Mouse (Mus musculus): ENCODE results near the gene Trim38. TPM values are rescaled to one million over a fixed set of nuclear protein-coding genes. Genes with fewer than 3 reads are reported as not detected.

The Trim38 gene
- total and polyA plus RNA-seq, 3 experiments = 0.11 TPM; not detected in 2

GRCm38 (mm10) chr13:23792520-23792919, 22.8 kb downstream of the Trim38 start:
- H3K4me2 ChIP-seq (ENCODE audit: insufficient read depth, low read depth, poor library complexity, severe bottlenecking) = no peak overlapping the region
- no peak overlapping the region for H3K27ac ChIP-seq (ENCODE audit: insufficient read depth, low read depth)
- in situ Hi-C loops (cut with MboI; ENCODE audit: low pct_ligation_motif_present, low pct_unique_long_range_greater_than_20kb, low sequenced_read_pairs) = no loop called here
- no peak overlapping the region for H3K9ac ChIP-seq (ENCODE audit: insufficient read depth, low read depth)
- DNase-seq (ENCODE audit: extremely low read depth) = peak; percentile 63
- no peaks in the 10 kb centered on the region for H3K4me1 ChIP-seq (ENCODE audit: control insufficient read depth in 1 of 2, insufficient read depth in 2 of 2)
- no peaks in the 10 kb centered on the region for H3K79me2 ChIP-seq (replicated peaks; ENCODE audit: control insufficient read depth, extremely low read depth, insufficient read depth, poor library complexity, severe bottlenecking)
- TF ChIP-seq MYC (IDR thresholded peaks at IDR 0.05; ENCODE audit: low read depth, low read length) (peak; percentile 53; the same call in 1 of the 2 replicates), NRF1 (IDR thresholded peaks at IDR 0.05; ENCODE audit: low read depth, low read length) (no peak), SMC3 (IDR thresholded peaks at IDR 0.05; ENCODE audit: low read depth, low read length) (peak; percentile 63), CHD2 (IDR thresholded peaks at IDR 0.05; ENCODE audit: low read length) (no peak), RAD21 (IDR thresholded peaks at IDR 0.05; ENCODE audit: low read depth, low read length) (peak; percentile 93), CTCF (conservative IDR thresholded peaks at IDR 0.05 in 1 of 2, IDR thresholded peaks at IDR 0.05 in 1 of 2; ENCODE audit: low read depth in 2 of 2, low read length in 2 of 2) (peak; percentile 68 to 87)
- no peaks in the 10 kb centered on the region for H3K36me3 ChIP-seq (replicated peaks in 1 of 2; ENCODE audit: control insufficient read depth in 1 of 2, insufficient read depth in 1 of 2, low read length in 1 of 2)
- H3K4me3 ChIP-seq (replicated peaks in 1 of 3; ENCODE audit: low read depth in 2 of 3, low read length in 2 of 3, poor library complexity in 1 of 3) = no peak overlapping the region
- H3K9me3 ChIP-seq (replicated peaks; ENCODE audit: low read length) = no peaks in the 10 kb centered on the region
- dilution Hi-C loops (cut with MboI; ENCODE audit: extremely low pct_ligation_motif_present, extremely low pct_unique_long_range_greater_than_20kb, low sequenced_read_pairs) = no loop called here
- H3K27me3 ChIP-seq (replicated peaks) = no peaks in the 10 kb centered on the region

GRCm38 (mm10) chr13:23799405-23799804, 29.7 kb downstream of the Trim38 start:
- no peaks in the 10 kb centered on the region for H3K36me3 ChIP-seq (replicated peaks in 1 of 2; ENCODE audit: control insufficient read depth in 1 of 2, insufficient read depth in 1 of 2, low read length in 1 of 2)
- H3K27ac ChIP-seq (ENCODE audit: insufficient read depth, low read depth) = no peak overlapping the region
- in situ Hi-C loops (cut with MboI; ENCODE audit: low pct_ligation_motif_present, low pct_unique_long_range_greater_than_20kb, low sequenced_read_pairs) (no loop called here), dilution Hi-C loops (cut with MboI; ENCODE audit: extremely low pct_ligation_motif_present, extremely low pct_unique_long_range_greater_than_20kb, low sequenced_read_pairs) (no loop called here)
- no peak overlapping the region for H3K4me3 ChIP-seq (replicated peaks in 1 of 3; ENCODE audit: low read depth in 2 of 3, low read length in 2 of 3, poor library complexity in 1 of 3)
- H3K9me3 ChIP-seq (replicated peaks; ENCODE audit: low read length) = no peaks in the 10 kb centered on the region
- H3K79me2 ChIP-seq (replicated peaks; ENCODE audit: control insufficient read depth, extremely low read depth, insufficient read depth, poor library complexity, severe bottlenecking) = no peaks in the 10 kb centered on the region
- peaks cover 5 to 15% of the 10 kb centered on the region in 2 experiments; a peak in 3 of 4 replicates for H3K4me1 ChIP-seq (ENCODE audit: control insufficient read depth in 1 of 2, insufficient read depth in 2 of 2)
- H3K27me3 ChIP-seq (replicated peaks) = no peaks in the 10 kb centered on the region
- H3K9ac ChIP-seq (ENCODE audit: insufficient read depth, low read depth) = no peak overlapping the region
- DNase-seq (ENCODE audit: extremely low read depth) = peak; percentile 35
- H3K4me2 ChIP-seq (ENCODE audit: insufficient read depth, low read depth, poor library complexity, severe bottlenecking) = no peak overlapping the region; the same call in 1 of the 2 replicates
- TF ChIP-seq BHLHE40 (IDR thresholded peaks at IDR 0.05; ENCODE audit: low read depth, low read length) (no peak), MAFK (IDR thresholded peaks at IDR 0.05; ENCODE audit: insufficient replicate concordance, low read length) (no peak), E2F4 (IDR thresholded peaks at IDR 0.05; ENCODE audit: insufficient replicate concordance, low read depth, low read length) (no peak), SMC3 (IDR thresholded peaks at IDR 0.05; ENCODE audit: low read depth, low read length) (no peak), JUND (conservative IDR thresholded peaks at IDR 0.05; ENCODE audit: low read depth, low read length) (no peak), MAZ (IDR thresholded peaks at IDR 0.05; ENCODE audit: low read depth, low read length) (no peak), TBP (conservative IDR thresholded peaks at IDR 0.05; ENCODE audit: low read depth, low read length) (no peak), CTCF (conservative IDR thresholded peaks at IDR 0.05 in 1 of 2, IDR thresholded peaks at IDR 0.05 in 1 of 2; ENCODE audit: low read depth in 2 of 2, low read length in 2 of 2) (no peak), USF1 (IDR thresholded peaks at IDR 0.05; ENCODE audit: low read depth, low read length) (no peak), KAT2A (IDR thresholded peaks at IDR 0.05; ENCODE audit: insufficient replicate concordance, low read length) (no peak), MYC (IDR thresholded peaks at IDR 0.05; ENCODE audit: low read depth, low read length) (no peak), CHD2 (IDR thresholded peaks at IDR 0.05; ENCODE audit: low read length) (no peak), POLR2AphosphoS2 (IDR thresholded peaks at IDR 0.05; ENCODE audit: low read depth, low read length) (no peak), UBTF (IDR thresholded peaks at IDR 0.05; ENCODE audit: low read depth, low read length) (no peak), ZC3H11A (IDR thresholded peaks at IDR 0.05; ENCODE audit: low read depth, low read length) (no peak), TCF12 (IDR thresholded peaks at IDR 0.05; ENCODE audit: low read depth, low read length) (no peak), RAD21 (IDR thresholded peaks at IDR 0.05; ENCODE audit: low read depth, low read length) (no peak), NRF1 (IDR thresholded peaks at IDR 0.05; ENCODE audit: low read depth, low read length) (no peak), EP300 (IDR thresholded peaks at IDR 0.05; ENCODE audit: low read length) (no peak), MAX (IDR thresholded peaks at IDR 0.05; ENCODE audit: low read length) (no peak)
